Mouse (Mus musculus) spleen, adult 12 weeks (tissue): ENCODE data around the gene Ing3.
A peak's percentile ranks its signal among the peaks of the same experiment; 100 is the strongest.

ENCODE experiments used
- DNase-seq: peaks from one replicate; pipeline ENCODE4 v3.0.0; 2022; ENCODE audit warnings: low spot score

Gene Ing3

DNA sequence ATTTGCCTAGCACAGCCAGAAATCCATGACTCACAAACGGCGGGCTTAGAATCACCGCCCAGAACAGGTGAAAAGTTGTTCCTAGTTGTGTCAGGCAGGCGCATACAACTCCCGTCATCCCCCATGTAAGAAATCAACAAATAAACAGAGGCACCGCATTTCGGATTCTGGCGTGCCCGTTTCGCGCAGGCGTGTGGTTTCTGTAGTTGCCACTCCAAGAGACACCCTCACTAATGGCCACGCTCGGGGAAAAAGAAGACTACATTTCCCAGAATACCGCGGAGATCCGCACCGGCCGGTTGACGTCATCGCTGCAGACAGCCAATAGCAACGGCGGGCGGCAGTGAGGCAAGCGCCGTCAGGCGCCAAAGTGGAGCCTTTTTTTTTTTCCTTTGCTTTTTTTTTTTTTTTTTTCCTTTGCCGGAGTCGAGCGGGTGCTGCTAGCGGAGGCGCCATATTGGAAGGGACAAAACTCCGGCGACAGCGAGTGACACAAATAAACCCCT is at the start of gene Ing3:
Gene Ing3 (plus strand): TSS at position 346 of the 506 bp plus-strand sequence.
- DNase-seq, result peak; percentile 93

DNA sequence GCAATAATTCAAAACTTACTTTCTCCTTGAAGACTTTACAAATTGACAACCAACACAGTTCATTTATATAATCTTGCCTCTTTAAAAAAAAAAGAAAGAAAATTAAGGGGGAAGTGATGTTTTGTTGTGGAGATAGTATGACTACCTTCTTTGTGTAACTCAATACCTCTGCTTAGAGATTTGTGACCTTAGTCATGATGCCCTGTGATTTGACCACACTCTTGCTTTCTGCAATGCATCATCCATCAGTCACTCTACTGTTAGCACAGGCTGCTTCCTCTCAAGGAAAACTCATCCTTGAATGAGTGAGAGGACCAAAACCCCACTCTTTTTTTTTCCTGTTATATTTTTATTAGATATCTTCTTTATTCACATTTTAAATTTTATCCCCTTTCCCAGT is 39.7 kb upstream of the Ing3 start:
- no peak for DNase-seq

DNA sequence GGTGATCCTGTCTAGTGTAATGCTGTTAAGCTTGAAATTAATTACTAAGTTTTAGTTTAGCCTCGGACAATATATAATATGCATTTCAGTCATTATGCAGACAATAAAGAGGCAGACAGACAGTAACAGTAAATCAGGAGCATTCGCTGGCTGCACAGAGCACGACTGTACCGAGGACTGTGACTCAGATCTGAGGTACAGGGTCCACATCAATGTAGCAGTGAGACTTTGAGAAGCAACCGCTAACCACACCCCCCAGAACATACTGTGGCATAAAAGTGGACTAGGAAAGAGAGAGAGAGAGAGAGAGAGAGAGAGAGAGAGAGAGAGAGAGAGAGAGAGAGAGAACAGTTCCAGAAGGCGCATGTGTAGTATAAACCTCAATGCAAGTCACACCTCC is 38.6 kb upstream of the Ing3 start:
- no peak for DNase-seq

DNA sequence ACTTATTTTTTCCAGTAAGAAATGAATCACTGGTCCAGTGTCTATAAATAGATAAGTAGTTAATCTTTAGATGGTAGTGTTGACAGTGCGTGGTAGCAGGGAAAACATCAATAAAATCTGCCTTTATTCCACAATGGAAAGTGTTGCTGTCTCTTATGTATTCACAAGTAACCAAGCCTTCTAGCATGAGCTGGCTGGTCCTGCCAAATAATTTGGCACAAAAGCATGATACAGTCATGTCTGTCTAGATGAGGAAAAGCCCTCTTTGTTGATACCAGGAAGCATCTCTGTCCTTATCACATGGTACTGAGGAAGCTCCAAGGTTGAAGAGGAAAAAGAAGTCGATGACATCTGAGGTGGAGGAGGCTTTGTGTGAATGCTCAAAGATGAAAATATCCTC is 32.8 kb upstream of the Ing3 start:
- DNase-seq, result no peak

DNA sequence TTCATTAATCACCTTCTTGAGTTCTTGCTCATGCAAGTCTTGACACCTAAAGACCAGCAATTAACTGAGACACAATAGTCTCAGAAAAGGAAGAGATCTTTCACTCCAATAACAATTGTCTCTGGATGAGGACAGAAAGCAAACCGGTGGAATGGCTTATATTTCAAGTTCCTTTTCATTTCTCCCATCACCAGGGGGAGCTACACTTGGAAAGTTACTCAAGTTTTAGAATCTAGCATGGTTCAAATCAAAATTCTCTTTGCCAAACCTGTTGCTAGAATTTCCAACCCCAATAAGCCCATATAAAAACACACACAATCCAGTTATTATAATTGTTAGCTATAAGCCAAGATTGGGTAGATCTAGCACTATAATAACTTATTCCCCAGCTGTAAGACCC is 25.2 kb upstream of the Ing3 start:
- DNase-seq, result no peak

DNA sequence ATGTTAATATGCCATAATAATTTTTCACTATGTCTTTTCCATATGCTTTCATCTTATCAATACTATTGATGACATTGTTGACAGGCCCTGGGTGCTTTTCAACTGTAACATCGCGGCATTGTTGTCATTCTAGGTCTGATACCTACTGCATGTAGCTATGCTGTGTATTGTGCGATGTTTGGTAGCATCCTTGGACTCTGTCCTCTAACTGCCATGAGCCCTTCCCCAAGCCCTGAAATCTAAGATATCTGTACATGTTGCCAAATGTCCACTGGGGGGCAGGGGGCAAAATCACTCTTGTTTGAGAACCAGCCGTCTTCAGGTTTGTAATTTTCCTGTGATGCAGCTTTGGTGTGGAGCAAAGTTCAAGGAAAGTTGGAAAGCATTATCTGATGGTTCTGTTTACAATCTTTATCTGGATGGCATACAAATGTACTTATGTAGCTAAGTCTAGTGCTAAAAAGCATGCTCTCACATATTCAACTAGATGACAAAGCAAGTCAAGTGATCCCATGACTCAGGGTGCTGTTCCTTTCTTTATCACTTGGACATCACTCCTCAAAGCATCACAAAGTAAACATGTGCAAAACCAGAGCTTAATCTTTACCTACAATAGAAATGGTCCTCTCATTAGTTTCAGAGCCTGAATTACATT is 11.3 kb upstream of the Ing3 start:
- no peak for DNase-seq

DNA sequence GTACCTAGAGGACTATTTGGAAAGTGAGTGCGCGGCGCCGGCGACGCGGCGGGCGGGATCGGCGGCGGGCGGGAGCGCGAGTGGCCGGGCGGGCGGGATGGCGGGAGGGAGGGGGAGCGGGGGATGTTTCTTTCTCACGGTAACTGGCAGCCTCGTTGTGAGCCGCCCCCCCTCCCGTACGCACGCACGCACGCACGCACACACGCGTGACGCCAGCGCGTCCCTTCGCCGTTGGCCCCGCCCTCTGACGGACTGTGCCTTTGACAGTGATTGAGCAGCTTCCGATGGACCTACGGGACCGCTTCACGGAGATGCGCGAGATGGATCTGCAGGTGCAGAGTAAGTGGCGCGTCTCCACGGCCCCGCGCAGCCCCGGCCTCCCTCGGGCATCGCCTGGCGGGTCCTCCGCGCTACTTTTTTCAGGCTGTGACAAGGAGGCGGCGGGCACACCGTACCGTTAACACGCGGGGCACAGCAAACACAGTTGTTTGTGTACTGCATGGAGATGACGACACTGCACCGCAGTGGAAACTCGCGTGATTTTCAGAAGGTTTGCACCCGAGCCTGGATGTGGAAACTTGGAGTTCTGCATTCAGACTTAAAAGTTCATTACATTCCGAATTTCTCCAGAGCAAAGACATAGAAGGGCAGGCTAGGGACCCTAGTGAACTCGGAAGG is 539 bp downstream of the Ing3 start:
- DNase-seq, result peak; percentile 95

DNA sequence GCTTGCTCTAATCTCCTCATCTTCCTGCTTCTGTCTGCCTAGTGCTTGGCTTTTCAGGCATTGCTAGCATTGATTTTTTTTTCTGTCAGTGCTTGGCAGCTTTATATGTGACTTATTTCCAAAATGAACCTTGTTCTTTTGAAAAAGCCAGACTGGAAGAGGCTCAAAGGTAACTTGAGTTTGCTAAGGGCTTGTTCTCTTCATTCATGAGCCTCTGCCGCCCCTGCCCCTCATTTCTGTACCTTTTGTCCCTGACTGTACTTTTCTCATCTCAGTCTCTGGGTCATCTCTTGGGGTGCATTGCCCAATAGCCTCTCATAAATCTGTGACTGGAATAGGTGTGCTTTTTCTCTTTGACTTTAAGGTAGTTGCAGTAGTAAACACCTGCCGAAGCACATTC is 1.3 kb downstream of the Ing3 start:
- DNase-seq, result no peak

DNA sequence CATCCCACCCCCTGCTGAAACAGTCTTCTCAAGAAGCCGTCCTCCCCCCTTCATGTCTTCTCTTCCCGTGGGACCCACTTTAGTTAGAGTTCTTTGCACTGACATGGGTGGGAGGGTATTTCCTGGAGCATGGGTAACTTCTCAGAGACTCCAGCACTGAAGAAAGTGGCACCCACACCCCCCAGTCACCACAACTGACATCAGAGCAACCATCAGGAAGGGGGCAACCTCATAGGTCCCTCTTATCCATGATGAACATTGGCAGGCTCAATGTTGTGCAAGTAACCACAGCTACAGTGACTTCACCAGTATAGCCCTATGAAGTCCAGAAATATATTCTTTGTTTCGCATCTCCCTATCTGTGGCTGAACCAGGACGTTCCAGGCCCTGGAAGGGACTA is 6.1 kb downstream of the Ing3 start:
- no peak for DNase-seq

DNA sequence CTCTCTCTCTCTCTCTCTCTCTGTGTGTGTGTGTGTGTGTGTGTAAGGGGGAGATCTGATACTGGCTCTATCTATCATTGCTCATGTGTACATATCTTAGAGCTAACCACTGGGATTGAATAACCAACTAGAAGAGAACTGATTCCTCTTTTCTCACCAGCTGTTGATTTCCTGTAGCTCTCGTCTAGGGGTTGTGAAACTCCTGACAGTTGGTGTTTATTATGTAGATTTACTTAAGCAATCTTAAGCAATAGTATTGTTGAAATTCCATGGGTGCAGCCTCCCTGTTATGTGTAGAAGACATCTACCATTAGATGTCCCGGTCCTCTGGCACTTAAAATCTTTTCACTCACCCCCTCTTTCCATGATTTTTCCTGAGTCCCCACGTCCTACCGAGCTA is 9.6 kb downstream of the Ing3 start:
- no peak for DNase-seq

DNA sequence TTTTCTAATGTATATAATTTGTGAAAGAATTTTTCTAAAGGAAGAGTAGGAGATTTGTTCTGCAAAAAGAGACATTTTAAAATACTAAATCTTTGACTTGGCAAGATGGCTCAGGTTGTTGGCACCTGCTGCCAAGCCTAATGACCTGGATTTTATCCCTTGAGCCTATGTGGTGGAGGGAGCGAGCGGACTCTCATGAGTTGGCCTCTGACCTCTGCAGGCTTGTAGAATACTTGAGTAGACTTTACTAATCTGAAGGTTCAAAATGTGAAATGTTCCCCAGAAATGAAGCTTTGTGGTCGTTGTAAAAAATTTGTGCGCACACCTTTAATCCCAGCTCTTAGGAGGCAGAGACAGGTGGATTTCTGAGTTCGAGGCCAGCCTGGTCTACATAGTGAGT is 10.5 kb downstream of the Ing3 start:
- DNase-seq, result no peak

DNA sequence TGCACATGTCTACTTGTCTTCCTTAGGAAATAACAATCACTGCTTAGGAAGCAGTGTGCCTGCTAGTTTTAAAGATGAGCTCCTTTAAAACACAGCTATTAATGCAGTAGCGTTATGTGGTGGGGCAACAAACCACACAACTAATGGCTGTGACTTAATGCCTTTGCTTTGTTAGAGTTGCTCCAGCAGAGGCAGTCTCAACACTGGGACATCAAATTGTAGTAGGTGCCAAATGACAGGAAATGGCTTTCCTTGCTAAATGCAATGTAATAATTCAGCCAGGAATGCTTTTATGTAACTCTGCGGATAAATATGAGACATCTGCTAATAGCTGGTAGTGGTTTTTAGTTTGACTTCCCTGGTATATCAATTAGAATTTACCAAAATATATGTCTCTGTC is 28.2 kb downstream of the Ing3 start:
- DNase-seq, result no peak

DNA sequence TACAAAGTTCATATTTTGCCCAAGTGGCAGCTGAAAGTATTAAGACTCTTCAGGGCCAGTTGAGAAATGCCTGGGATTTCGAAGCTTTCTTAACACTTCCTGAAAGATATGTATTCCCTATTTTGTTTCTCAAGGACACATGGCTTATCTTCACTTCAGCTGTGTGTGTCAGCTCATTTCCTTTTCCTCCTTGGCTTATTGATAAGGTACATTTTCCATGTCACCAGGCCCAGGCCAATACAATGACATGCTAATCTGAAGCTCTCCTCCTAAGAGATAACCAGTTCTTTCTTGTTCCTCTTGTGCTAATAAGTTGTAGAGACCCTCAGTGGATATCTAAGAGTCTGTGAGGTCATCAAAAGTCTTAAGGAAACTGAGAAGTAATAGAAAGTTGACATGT is 31.7 kb downstream of the Ing3 start:
- DNase-seq, result no peak

DNA sequence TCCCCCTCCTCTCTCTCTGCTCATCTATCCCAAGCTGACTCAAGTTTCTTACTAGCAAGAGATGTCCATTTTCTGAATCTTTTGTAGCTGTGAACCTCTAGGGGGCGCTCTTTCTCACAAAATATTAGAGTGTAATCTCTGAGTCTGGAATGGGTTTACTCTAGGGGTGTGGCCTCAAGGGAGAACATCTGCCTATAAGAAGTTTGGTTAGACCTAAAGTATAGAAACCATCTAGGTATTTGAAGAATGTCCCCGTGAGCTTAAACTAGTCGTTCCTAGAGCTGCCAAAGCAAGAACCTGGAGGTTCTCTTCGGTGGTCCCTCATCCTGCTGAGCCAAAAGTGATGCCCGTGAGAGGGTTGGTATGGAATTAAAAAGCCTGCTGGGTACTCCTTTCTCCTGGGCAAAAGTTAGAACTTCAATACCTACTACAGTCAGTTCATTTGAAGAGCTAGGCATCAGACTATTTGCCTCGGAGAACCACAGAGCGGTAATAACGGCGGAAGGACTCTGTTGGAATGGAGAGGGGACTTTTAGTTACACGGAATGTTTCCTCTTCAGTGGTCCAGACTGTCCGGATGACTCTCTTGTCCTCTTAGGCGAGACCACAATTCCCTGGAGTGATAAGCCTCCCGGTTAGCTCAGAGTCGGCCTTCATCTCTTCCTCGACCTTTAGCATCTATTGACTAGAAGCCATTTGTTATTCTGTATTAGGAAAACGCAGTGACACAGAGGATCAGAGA is 35.8 kb downstream of the Ing3 start:
- peak; percentile 5 for DNase-seq

DNA sequence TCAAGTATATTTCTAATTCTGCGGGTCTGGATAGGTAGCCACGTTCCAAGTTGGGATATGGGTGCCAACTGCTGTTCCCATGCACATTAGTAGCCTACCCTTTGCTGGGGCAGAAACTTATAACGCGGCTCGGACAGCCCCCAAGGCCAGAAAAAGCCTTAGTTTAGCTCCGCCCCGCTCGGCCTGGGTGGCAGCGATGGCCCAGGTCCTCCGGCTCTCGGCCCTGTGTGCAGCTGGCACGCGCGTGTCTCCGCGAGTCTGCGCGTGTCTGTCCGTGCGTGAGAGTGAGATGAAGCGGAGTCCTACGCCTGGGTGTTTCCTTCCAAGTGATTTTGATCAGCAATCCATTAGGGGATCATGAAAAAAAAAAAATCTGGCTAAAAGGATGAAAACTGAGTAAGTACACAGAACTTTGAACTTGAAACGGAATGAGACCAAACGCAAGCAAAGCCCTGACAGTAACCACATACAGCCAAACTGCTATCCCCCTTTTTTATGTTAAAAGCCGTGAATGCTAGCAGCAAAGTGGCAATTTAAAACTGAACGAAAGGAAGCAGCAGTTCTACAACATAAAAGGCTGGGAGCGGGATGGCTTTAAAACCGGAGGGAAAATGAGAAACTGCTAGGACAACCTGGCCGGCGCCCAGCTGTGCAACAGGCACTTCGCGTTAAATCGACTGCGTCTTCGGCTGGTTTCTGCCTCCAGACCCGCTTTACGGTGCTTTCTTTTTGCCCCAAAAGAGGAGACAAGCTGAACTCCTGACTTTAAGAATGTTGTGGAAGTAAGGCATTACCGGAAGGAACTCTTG is 36.6 kb downstream of the Ing3 start, which contains the start of gene Cped1:
Gene Cped1 (plus strand): TSS at position 185 of the 809 bp plus-strand sequence.
- DNase-seq, result peak; percentile 2

DNA sequence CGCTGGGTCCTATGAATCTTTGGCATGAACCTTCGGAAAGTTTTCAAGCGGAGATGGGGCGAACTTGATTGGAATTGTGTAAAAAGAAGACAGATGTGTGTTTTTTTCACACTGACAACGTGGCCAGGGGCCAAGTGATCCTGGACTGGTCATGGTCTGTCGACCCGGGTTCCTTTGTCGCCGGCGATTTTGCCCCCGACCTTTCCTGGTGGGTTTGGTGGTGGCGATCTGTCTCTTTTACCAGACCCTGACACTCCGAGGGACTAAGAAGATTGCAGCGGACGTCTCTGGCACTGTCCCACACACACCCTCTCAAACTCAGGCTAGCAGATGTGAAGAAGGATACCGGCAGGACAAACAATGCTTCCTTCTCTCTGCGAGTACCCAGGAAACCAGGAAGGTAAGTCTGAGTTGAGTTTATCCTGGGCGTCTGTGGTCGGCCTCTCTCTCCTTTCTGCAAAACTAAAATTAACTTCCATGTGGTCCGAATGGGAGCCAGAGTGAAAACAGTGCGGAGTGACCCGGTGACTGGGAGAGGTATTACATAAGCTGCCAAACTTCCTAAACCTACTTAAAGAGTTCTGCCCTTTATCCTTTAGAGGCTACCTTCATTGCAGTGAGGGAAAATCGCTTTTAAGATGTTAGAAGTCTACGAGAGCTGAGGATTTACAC is 37.4 kb downstream of the Ing3 start:
- DNase-seq, result no peak

DNA sequence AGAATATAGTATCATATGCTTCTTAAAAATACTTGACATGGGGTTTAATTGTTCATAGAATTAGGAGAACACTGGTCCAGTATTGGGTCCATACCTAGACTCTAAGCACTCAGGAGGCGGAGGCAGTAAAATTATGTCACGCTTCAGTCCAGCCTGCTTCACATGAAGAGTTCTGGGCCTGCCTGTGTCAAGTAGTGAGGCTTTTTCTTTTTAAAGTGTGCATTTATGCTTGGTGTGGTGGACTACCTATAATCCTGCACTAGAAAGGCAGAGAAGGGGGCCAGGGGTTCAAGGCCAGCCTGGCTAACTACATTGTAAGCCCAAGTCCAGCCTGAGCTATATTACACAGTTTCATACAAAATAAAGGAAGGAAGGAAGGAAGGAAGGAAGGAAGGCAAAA is 38.2 kb downstream of the Ing3 start:
- no peak for DNase-seq

DNA sequence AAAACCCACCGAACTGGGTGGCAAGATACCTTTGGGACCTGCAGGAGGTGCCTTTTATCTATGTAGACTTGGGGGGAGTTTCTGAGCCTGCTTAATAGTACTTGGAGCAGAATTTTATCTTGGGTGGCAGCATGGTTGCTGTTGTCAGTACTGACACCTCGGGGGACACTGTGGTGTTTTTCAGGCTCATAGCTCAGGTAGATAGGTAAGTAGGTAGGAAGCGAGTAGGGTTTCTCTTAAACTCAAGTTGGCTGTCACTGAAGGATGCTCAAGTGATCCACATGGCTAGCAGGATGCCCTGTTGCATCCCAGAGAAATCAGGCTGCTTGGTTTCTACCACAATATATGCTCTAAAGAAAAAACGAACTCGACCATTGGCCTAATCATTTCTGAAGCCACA is 38.9 kb downstream of the Ing3 start:
- DNase-seq, result no peak

DNA sequence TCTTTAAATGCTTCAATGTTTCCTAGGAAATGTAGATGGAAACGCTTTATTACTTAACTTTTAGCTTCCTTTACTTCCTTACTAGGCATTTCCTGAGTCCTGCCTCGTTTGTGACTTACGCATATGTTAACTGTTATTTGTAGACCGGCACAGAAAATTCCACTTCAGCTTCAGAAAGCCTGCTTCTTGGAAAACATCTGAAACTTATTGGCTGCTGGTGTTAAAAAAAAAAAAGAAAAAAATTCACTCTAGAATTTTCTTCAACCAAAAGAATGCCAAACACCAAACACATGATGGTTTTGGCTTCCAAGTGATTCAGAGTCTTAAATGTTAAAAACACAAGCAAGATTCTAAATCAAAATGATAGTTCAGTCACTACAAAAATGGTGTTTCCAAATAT is 39.7 kb downstream of the Ing3 start:
- no peak for DNase-seq

DNA sequence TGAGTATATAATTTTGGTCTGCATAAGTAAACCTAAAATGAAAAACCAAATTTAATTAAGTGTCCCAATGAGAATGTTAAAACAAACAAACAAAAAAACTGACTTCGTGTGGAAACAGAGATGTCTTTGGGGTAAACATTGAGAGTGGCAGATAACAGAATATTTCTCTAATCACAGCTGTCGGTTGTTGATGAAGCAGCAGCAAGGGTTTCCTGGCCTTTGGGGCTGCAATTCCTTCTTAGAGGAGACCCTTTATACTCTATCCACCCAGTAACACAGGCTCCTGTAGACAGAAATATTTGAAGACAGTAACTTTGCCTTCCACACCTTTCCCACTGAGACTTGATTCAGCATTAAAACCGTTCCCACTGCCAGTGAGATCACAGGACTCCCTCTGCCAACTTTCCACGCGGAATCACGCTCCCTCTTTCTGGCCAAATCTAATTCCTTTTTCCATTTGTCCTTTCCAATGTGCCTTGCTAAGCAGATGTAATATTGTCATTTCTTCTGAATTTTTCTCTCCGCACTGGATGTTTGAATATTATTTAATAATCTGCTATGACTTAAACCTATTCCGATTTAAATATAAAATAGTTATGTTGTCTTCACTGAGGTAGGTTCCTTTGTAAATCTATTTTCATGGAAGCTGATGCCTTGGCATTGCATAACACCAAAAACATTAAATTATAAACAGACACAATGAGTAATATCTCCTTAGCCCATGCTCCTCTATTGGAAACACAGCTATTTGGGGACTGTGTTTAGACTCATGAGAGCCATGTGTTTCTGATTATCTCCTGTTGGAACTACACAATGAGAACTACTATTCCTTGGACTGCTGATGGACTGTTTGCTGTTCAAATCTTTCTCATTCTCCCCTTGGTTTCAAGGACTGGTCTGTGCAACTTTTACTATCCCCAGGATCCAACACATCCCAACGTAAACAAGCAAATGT is 41.1 kb downstream of the Ing3 start:
- DNase-seq, result no peak

DNA sequence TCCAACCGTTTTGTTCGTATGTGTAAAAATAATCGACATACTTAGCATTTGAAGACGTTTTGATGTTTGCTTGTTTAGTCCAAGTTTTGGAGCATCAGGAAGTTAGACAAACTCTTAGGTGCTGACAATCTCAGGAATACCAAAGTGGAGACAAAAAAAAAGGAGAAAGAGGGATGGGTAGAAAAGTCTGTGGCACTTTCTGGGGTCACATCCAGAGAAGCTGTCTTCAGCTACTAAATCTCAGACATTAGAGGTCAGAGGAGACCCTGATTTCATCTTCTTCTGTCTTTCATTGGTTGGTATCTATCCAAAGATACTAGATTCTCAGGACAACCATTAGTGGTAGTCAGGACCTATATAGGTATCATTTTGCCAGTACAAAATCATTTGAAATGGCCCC is 41.8 kb downstream of the Ing3 start:
- no peak for DNase-seq
